Mouse (Mus musculus) small intestine, adult 2 months (tissue): ENCODE results near the gene Supt3. TPM values are rescaled to one million over a fixed set of nuclear protein-coding genes. Genes with fewer than 3 reads are reported as not detected.

Source experiments
- H3K27ac ChIP-seq: fragments of 200-500 bp; 2 replicates; pipeline ENCODE4 v1.5.1; 2012; ENCODE audit warnings: low read depth, low read length, control low read depth, inconsistent platforms; ENCODE audit not compliant: insufficient read depth
- H3K27me3 ChIP-seq: fragments of 200-500 bp; 2 replicates; pipeline ENCODE4 v1.6.1; 2012; ENCODE audit warnings: mild to moderate bottlenecking, moderate library complexity, low read length, inconsistent platforms; ENCODE audit not compliant: control insufficient read depth, insufficient read depth
- H3K36me3 ChIP-seq: fragments of 200-500 bp; 2 replicates; pipeline ENCODE4 v1.6.1; 2012; ENCODE audit warnings: mild to moderate bottlenecking, low read length, control low read depth, inconsistent platforms; ENCODE audit not compliant: control insufficient read depth, insufficient read depth
- H3K4me1 ChIP-seq: fragments of 200-500 bp; 2 replicates; pipeline ENCODE4 v1.6.1; 2012; ENCODE audit warnings: low read length, inconsistent platforms, mixed read lengths; ENCODE audit not compliant: control insufficient read depth, insufficient read depth, insufficient read length
- H3K4me3 ChIP-seq: fragments of 200-500 bp; 2 replicates; pipeline ENCODE4 v1.5.1; 2012; ENCODE audit warnings: low read depth, mild to moderate bottlenecking, control low read depth, inconsistent platforms, low read length, moderate library complexity
- CTCF ChIP-seq: fragments of 200-500 bp; IDR thresholded peaks from 2 replicates; pipeline ENCODE4 v1.5.1; 2012; ENCODE audit warnings: low read depth, mild to moderate bottlenecking, control low read depth, inconsistent platforms, low read length, moderate library complexity, mixed read lengths; ENCODE audit not compliant: insufficient replicate concordance, insufficient read length; ENCODE audit errors: extremely low read depth
- POLR2A ChIP-seq: fragments of 200-500 bp; IDR thresholded peaks from 2 replicates; pipeline ENCODE4 v1.6.1; 2012; ENCODE audit warnings: low read depth, mild to moderate bottlenecking, control low read depth, inconsistent platforms, low read length, moderate library complexity
- WGBS: fragments of 180-500 bp; shearing (Covaris S2); methylation state at CpG from one replicate; pipeline ENCODE4 v1.1.7; 2018; 5-methylcytosine and 5-hydroxymethylcytosine counted together
- polyA plus RNA-seq: library from polyadenylated mRNA; depleted of rRNA; stranded (reverse); fragments of >200 nt; gene quantifications from 2 replicates; pipeline ENCODE4 v1.2.3, GENCODE M21; 2012

Gene Supt3
- polyA plus RNA-seq, 1 experiment = 1.6 TPM

GRCm38 (mm10) chr17:44735991-44736561 is 40.9 kb upstream of the Supt3 start:
- H3K27me3 ChIP-seq = peaks cover 39% of the 10 kb centered on the region
- peak overlapping the region; percentile 68 for H3K27ac ChIP-seq
- peaks cover 3% of the 10 kb centered on the region; the same call in 1 of the 2 replicates for H3K4me1 ChIP-seq

GRCm38 (mm10) chr17:44737275-44738120 is 39.5 kb upstream of the Supt3 start:
- Histone ChIP-seq H3K27me3 (peaks cover 39% of the 10 kb centered on the region), H3K27ac (no peak overlapping the region), H3K4me3 (peak overlapping the region; percentile 41), H3K4me1 (peaks cover 3% of the 10 kb centered on the region; the same call in 1 of the 2 replicates), H3K36me3 (no peaks in the 10 kb centered on the region)
- 7% methylated on average over 33 of the region's 33 CpGs for WGBS
- TF ChIP-seq CTCF (no peak), POLR2A (no peak)

More at GRCm38 (mm10) chr17:44735991-44736561, 40.9 kb upstream of the Supt3 start:
- Histone ChIP-seq H3K36me3 (no peaks in the 10 kb centered on the region), H3K4me3 (peak overlapping the region; percentile 89)
- WGBS = under 1% methylated on average over 73 of the region's 73 CpGs
- TF ChIP-seq CTCF = no peak

GRCm38 (mm10) chr17:44738121-44738637 is 38.8 kb upstream of the Supt3 start:
- H3K36me3 ChIP-seq = no peaks in the 10 kb centered on the region
- peaks cover 39% of the 10 kb centered on the region for H3K27me3 ChIP-seq
- H3K4me1 ChIP-seq = peaks cover 3% of the 10 kb centered on the region; the same call in 1 of the 2 replicates
- peak overlapping the region; percentile 41 for H3K4me3 ChIP-seq
- WGBS = 11% methylated on average over 20 of the region's 22 CpGs
- TF ChIP-seq CTCF = no peak
- no peak for TF ChIP-seq POLR2A
- H3K27ac ChIP-seq = no peak overlapping the region

GRCm38 (mm10) chr17:44742246-44742645 is 34.7 kb upstream of the Supt3 start:
- 87% methylated on average over 9 of the region's 9 CpGs for WGBS
- TF ChIP-seq CTCF (no peak), POLR2A (no peak)

GRCm38 (mm10) chr17:44743780-44744179 is 33.2 kb upstream of the Supt3 start:
- no peak overlapping the region for H3K4me3 ChIP-seq
- H3K27ac ChIP-seq = no peak overlapping the region
- no peaks in the 10 kb centered on the region for H3K36me3 ChIP-seq
- H3K27me3 ChIP-seq = no peaks in the 10 kb centered on the region
- no peaks in the 10 kb centered on the region for H3K4me1 ChIP-seq
- WGBS = 58% methylated on average over 3 of the region's 3 CpGs
- TF ChIP-seq POLR2A (no peak), CTCF (peak; percentile 50; the same call in 1 of the 2 replicates)

More at GRCm38 (mm10) chr17:44742246-44742645, 34.7 kb upstream of the Supt3 start:
- no peak overlapping the region for H3K27ac ChIP-seq
- no peak overlapping the region for H3K4me3 ChIP-seq
- H3K27me3 ChIP-seq = peaks cover 11% of the 10 kb centered on the region
- no peaks in the 10 kb centered on the region for H3K36me3 ChIP-seq
- H3K4me1 ChIP-seq = no peaks in the 10 kb centered on the region

GRCm38 (mm10) chr17:44745378-44745777 is 31.6 kb upstream of the Supt3 start:
- no peak overlapping the region for H3K27ac ChIP-seq
- no peak overlapping the region for H3K4me3 ChIP-seq
- 79% methylated on average over 8 of the region's 8 CpGs for WGBS
- no peaks in the 10 kb centered on the region for H3K4me1 ChIP-seq
- no peaks in the 10 kb centered on the region for H3K36me3 ChIP-seq
- no peaks in the 10 kb centered on the region for H3K27me3 ChIP-seq
- no peak for TF ChIP-seq CTCF
- TF ChIP-seq POLR2A = no peak

GRCm38 (mm10) chr17:44766318-44766717 is 10.6 kb upstream of the Supt3 start:
- Histone ChIP-seq H3K36me3 (no peaks in the 10 kb centered on the region), H3K27ac (no peak overlapping the region), H3K4me3 (no peak overlapping the region), H3K27me3 (no peaks in the 10 kb centered on the region), H3K4me1 (no peaks in the 10 kb centered on the region)
- WGBS = 85% methylated on average over 11 of the region's 11 CpGs
- no peak for TF ChIP-seq POLR2A
- TF ChIP-seq CTCF = no peak
